Mouse (Mus musculus): ENCODE data around the gene Pip4k2b. TPM values are rescaled to one million over a fixed set of nuclear protein-coding genes. Genes with fewer than 3 reads are reported as not detected.

Gene Pip4k2b
- total and polyA plus RNA-seq, 3 experiments, result 23.3 to 44.0 (median 30.8) TPM

GRCm38 (mm10) chr11:97775186-97775585 lies 30.7 kb upstream of the Pip4k2b start:
- Histone ChIP-seq H3K79me2 (replicated peaks; ENCODE audit: control insufficient read depth, extremely low read depth, insufficient read depth, poor library complexity, severe bottlenecking) (peaks cover 18% of the 10 kb centered on the region), H3K27ac (ENCODE audit: insufficient read depth, low read depth) (no peak overlapping the region), H3K9ac (ENCODE audit: insufficient read depth, low read depth) (no peak overlapping the region), H3K36me3 (replicated peaks in 1 of 2; ENCODE audit: control insufficient read depth in 1 of 2, insufficient read depth in 1 of 2, low read length in 1 of 2) (peaks cover 47 to 58% of the 10 kb centered on the region in 2 experiments), H3K27me3 (replicated peaks) (no peaks in the 10 kb centered on the region), H3K4me3 (replicated peaks in 1 of 3; ENCODE audit: low read depth in 2 of 3, low read length in 2 of 3, poor library complexity in 1 of 3) (no peak overlapping the region), H3K9me3 (replicated peaks; ENCODE audit: low read length) (no peaks in the 10 kb centered on the region), H3K4me2 (ENCODE audit: insufficient read depth, low read depth, poor library complexity, severe bottlenecking) (no peak overlapping the region), H3K4me1 (ENCODE audit: control insufficient read depth in 1 of 2, insufficient read depth in 2 of 2) (peaks cover 5 to 35% of the 10 kb centered on the region in 2 experiments)
- in situ Hi-C loops (cut with MboI; ENCODE audit: low pct_ligation_motif_present, low pct_unique_long_range_greater_than_20kb, low sequenced_read_pairs) (no loop called here), dilution Hi-C loops (cut with MboI; ENCODE audit: extremely low pct_ligation_motif_present, extremely low pct_unique_long_range_greater_than_20kb, low sequenced_read_pairs) (no loop called here)
- peak; percentile 52 for DNase-seq (ENCODE audit: extremely low read depth)
- TF ChIP-seq KAT2A (IDR thresholded peaks at IDR 0.05; ENCODE audit: insufficient replicate concordance, low read length), result no peak
- TF ChIP-seq ZC3H11A (IDR thresholded peaks at IDR 0.05; ENCODE audit: low read depth, low read length), result no peak

- H3K79me2 ChIP-seq (replicated peaks; ENCODE audit: control insufficient read depth, extremely low read depth, insufficient read depth, poor library complexity, severe bottlenecking), result no peaks in the 10 kb centered on the region
- H3K36me3 ChIP-seq (replicated peaks in 1 of 2; ENCODE audit: control insufficient read depth in 1 of 2, insufficient read depth in 1 of 2, low read length in 1 of 2), result peaks cover 12 to 23% of the 10 kb centered on the region in 2 experiments
- dilution Hi-C loops (cut with MboI; ENCODE audit: extremely low pct_ligation_motif_present, extremely low pct_unique_long_range_greater_than_20kb, low sequenced_read_pairs) (no loop called here), in situ Hi-C loops (cut with MboI; ENCODE audit: low pct_ligation_motif_present, low pct_unique_long_range_greater_than_20kb, low sequenced_read_pairs) (no loop called here)
- no peak overlapping the region for H3K4me2 ChIP-seq (ENCODE audit: insufficient read depth, low read depth, poor library complexity, severe bottlenecking)
- H3K27me3 ChIP-seq (replicated peaks), result no peaks in the 10 kb centered on the region
- peaks cover 2 to 5% of the 10 kb centered on the region in 2 experiments; a peak in 3 of 4 replicates for H3K4me1 ChIP-seq (ENCODE audit: control insufficient read depth in 1 of 2, insufficient read depth in 2 of 2)
- H3K27ac ChIP-seq (ENCODE audit: insufficient read depth, low read depth), result no peak overlapping the region
- no peak overlapping the region for H3K4me3 ChIP-seq (replicated peaks in 1 of 3; ENCODE audit: low read depth in 2 of 3, low read length in 2 of 3, poor library complexity in 1 of 3)
- H3K9me3 ChIP-seq (replicated peaks; ENCODE audit: low read length), result no peaks in the 10 kb centered on the region
- TF ChIP-seq MEF2A (IDR thresholded peaks at IDR 0.05; ENCODE audit: borderline replicate concordance, low read depth, low read length) (no peak), ETS1 (conservative IDR thresholded peaks at IDR 0.05; ENCODE audit: low read depth, low read length) (no peak), UBTF (IDR thresholded peaks at IDR 0.05; ENCODE audit: low read depth, low read length) (no peak), NELFE (IDR thresholded peaks at IDR 0.05; ENCODE audit: low read depth, low read length) (no peak), USF2 (conservative IDR thresholded peaks at IDR 0.05; ENCODE audit: low read depth, low read length) (no peak)
- no peak for DNase-seq (ENCODE audit: extremely low read depth)
- H3K9ac ChIP-seq (ENCODE audit: insufficient read depth, low read depth), result no peak overlapping the region
These were observed 26.9 kb upstream of the Pip4k2b start for GRCm38 (mm10) chr11:97771410-97771809.

- dilution Hi-C loops (cut with MboI; ENCODE audit: extremely low pct_ligation_motif_present, extremely low pct_unique_long_range_greater_than_20kb, low sequenced_read_pairs), result no loop called here
- H3K9ac ChIP-seq (ENCODE audit: insufficient read depth, low read depth), result no peak overlapping the region
- no peak overlapping the region for H3K4me3 ChIP-seq (replicated peaks in 1 of 3; ENCODE audit: low read depth in 2 of 3, low read length in 2 of 3, poor library complexity in 1 of 3)
- in situ Hi-C loops (cut with MboI; ENCODE audit: low pct_ligation_motif_present, low pct_unique_long_range_greater_than_20kb, low sequenced_read_pairs), result no loop called here
- no peaks in the 10 kb centered on the region for H3K9me3 ChIP-seq (replicated peaks; ENCODE audit: low read length)
- peaks cover 0 to 13% of the 10 kb centered on the region in 2 experiments for H3K36me3 ChIP-seq (replicated peaks in 1 of 2; ENCODE audit: control insufficient read depth in 1 of 2, insufficient read depth in 1 of 2, low read length in 1 of 2)
- H3K4me2 ChIP-seq (ENCODE audit: insufficient read depth, low read depth, poor library complexity, severe bottlenecking), result no peak overlapping the region
- no peak for TF ChIP-seq HCFC1 (IDR thresholded peaks at IDR 0.05; ENCODE audit: low read depth, low read length)
- TF ChIP-seq TBP (conservative IDR thresholded peaks at IDR 0.05; ENCODE audit: low read depth, low read length), result peak; percentile 100
- peak; percentile 98 for TF ChIP-seq ELF1 (IDR thresholded peaks at IDR 0.05; ENCODE audit: low read depth, low read length)
- TF ChIP-seq TCF12 (IDR thresholded peaks at IDR 0.05; ENCODE audit: low read depth, low read length), result no peak
- peak; percentile 78; the same call in 1 of the 2 replicates for TF ChIP-seq KAT2A (IDR thresholded peaks at IDR 0.05; ENCODE audit: insufficient replicate concordance, low read length)
- no peak for TF ChIP-seq PAX5 (IDR thresholded peaks at IDR 0.05; ENCODE audit: low read length)
- peak; percentile 41; the same call in 1 of the 2 replicates for TF ChIP-seq POLR2A (IDR thresholded peaks at IDR 0.05; ENCODE audit: low read depth, low read length)
- 0 out of 2 replicates have a peak, but pooled peaks have one; percentile 42 for TF ChIP-seq E2F4 (IDR thresholded peaks at IDR 0.05; ENCODE audit: insufficient replicate concordance, low read depth, low read length)
- TF ChIP-seq MAFK (IDR thresholded peaks at IDR 0.05; ENCODE audit: insufficient replicate concordance, low read length), result peak; percentile 90
- TF ChIP-seq NRF1 (IDR thresholded peaks at IDR 0.05; ENCODE audit: low read depth, low read length), result peak; percentile 65
- no peak for TF ChIP-seq JUND (conservative IDR thresholded peaks at IDR 0.05; ENCODE audit: low read depth, low read length)
- no peak for TF ChIP-seq USF1 (IDR thresholded peaks at IDR 0.05; ENCODE audit: low read depth, low read length)
- TF ChIP-seq SIN3A (IDR thresholded peaks at IDR 0.05; ENCODE audit: low read length), result no peak
- peak; percentile 77 for DNase-seq (ENCODE audit: extremely low read depth)
- no peak overlapping the region for H3K27ac ChIP-seq (ENCODE audit: insufficient read depth, low read depth)
- peaks cover 9 to 11% of the 10 kb centered on the region in 2 experiments for H3K4me1 ChIP-seq (ENCODE audit: control insufficient read depth in 1 of 2, insufficient read depth in 2 of 2)
- H3K79me2 ChIP-seq (replicated peaks; ENCODE audit: control insufficient read depth, extremely low read depth, insufficient read depth, poor library complexity, severe bottlenecking), result peaks cover 16% of the 10 kb centered on the region
- no peaks in the 10 kb centered on the region for H3K27me3 ChIP-seq (replicated peaks)
These were observed 25.2 kb upstream of the Pip4k2b start for GRCm38 (mm10) chr11:97769704-97770103.
